Mouse (Mus musculus) adrenal gland, postnatal 36 days (tissue): ENCODE data around the gene Pde1b. TPM values are rescaled to one million over a fixed set of nuclear protein-coding genes. Genes with fewer than 3 reads are reported as not detected.

Experiments used
- DNase-seq, 2 experiments: peaks; one replicate each; pipeline ENCODE4 v3.0.0; 2021; ENCODE audit warnings: mixed read lengths in 1 of 2
- total RNA-seq, 2 experiments: library from RNA; stranded (reverse); gene quantifications; 2 replicates each; pipeline ENCODE4 v1.2.3; 2021

Gene Pde1b
- total RNA-seq, 2 experiments from 2014 or later: 2.5 to 8.7 TPM

DNA sequence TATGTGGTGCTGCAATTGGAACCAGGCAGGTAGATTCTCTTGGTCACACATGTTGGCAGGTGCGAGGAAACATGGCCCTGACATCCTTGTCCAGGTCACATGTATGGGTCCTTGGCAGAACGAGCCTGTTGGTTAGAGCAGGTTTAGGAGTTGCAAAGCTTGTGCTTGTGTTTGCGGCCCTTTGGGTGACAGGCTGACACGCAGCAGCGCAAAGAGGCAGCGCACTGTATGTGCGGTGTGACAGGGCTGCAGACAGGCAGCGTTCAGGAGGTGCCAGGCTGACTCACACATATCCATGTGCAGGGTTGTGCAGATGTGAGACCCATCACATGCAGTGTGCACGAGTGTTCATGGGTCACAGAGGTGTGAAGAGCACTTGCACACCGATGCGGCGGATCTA lies 826 bp downstream of the Pde1b start:
- peak in 1 of 2 experiments; percentile 10 for DNase-seq

DNA sequence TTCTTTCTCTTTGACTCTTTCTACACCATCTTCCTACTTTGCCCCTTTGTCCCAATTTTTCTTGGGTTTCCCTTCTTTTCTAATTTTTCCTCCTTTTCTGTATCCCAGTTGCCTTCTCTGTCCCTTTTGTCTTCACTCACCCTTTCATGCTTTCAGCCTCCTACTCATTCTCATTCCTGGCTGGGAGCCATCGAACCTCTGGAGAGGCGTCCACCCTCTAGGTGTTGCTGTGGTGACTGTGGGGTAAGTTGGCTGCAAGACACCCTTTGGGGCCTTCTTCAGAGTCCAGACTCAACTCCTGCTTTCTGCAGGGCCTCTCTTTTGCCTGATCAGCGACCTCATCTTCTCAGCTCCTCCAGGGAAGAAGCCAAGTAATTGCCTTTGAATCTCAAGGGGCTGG lies 6.5 kb downstream of the Pde1b start:
- no peak for DNase-seq

DNA sequence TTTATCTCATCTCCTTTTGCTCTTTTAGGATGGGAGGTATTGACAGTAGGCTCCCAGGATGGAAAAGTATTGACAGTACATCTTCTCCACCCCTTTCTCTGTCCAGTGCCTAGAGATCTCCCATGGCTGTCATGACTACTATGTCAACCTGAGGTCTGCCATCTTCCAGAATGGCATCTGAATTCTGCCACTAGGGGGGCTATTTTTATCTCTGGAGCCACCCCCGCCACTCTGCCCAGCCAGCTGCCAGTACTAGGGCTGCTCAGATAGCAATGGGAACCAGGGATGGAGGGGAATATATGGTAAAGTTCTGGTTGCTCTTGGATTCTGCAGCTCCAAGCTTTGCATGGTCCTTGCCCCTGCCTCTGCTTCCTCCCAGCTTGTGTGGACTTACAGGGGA lies 8.8 kb downstream of the Pde1b start:
- DNase-seq: no peak

DNA sequence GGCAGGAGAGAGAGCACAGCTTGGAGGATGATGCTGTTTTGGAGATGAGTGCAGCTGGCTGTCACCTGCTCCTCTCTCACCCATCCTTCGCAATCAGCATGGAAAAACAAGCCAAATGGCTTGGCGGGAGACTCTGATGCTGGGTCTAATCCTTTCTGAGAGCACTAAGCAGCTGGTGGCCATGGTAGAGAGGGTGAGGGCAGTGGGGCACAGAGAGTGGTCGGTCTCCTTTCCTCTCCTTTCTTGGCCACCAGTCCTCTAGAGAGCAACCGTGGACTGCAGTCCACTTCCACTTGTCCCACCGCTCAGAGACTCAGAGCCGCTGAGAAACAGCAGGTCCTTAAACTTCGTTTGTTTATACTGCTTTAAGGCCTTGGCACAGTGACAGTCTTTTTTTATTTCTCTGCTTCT lies 10.8 kb downstream of the Pde1b start:
- DNase-seq: no peak

DNA sequence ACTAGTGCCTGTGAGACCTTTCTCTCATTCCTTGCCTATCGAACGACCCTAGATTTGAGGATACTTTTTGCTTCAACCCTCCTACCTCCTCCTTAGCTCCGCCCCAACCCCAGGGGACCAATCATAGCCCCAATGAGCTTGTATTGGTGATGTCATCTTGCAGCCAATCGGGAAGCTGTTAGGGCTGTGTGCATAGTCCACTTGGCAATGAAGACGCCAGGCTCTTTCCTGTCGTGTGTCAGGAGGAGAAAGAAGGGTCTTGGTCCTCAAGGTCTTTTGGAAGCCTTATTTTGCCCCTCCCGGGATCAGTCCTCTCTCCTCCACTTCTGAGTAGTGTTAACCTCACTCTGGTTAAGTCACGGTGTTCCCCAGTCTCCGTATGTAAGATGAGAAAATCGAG lies 11.3 kb downstream of the Pde1b start:
- DNase-seq: peak; percentile 81 to 86

DNA sequence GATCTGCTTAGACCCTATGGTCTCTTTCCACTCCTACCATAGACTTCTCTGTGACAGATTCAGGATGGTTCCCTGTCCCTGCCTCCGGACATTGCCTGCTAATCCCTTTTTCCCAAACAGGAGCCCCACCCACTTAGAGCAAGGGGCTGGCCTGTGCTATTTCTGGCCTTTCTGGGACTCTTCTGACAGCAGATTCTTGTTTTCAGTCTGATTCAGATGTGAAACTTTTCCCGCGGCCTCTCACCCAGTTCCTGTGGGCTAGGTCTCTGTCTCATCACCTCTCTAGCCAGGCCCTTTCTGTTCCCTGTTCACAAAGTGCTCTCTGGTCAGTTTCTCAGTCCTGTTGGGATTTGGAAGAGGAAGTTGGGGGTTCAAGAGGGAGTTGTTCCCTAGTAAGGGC lies 12.1 kb downstream of the Pde1b start:
- DNase-seq: no peak

DNA sequence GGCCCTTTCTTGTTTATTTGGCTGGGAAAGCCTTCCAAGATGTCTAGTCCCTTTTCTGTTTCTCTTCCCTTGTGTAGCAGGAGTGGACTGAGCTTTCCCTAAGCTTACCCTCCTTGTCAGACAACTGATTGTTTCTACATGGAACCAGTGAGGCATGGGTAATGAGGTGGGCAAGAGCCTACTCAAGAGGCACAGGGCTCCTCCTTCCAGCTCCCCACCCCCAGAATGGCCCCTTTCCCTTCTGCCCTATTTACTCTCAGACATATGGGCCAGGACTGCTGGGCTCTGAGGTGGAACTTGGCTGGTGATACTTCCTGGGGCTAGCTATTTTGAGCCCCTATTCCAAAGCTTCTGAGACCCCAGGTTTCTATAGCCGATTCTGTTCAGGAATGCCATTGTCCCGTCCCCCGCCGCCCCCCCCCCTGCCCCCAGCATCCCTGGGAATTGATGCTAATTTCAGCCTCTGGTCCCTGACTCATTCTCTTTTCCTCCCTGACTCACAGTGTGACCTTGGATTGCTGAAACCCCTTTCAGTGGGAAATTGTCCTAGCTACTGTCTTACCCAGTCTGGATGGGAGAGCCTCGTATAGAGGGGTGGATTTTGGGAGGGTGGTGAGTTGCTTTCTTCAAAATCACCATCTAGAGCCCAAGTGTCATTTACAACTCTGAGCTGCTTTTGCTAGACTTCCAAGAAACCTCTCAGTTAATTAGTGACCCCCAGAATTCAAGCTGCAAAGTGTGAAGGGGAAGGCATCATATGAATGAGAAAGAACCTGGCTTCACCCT lies 16.0 kb downstream of the Pde1b start:
- DNase-seq: peak in 1 of 2 experiments; percentile 56

DNA sequence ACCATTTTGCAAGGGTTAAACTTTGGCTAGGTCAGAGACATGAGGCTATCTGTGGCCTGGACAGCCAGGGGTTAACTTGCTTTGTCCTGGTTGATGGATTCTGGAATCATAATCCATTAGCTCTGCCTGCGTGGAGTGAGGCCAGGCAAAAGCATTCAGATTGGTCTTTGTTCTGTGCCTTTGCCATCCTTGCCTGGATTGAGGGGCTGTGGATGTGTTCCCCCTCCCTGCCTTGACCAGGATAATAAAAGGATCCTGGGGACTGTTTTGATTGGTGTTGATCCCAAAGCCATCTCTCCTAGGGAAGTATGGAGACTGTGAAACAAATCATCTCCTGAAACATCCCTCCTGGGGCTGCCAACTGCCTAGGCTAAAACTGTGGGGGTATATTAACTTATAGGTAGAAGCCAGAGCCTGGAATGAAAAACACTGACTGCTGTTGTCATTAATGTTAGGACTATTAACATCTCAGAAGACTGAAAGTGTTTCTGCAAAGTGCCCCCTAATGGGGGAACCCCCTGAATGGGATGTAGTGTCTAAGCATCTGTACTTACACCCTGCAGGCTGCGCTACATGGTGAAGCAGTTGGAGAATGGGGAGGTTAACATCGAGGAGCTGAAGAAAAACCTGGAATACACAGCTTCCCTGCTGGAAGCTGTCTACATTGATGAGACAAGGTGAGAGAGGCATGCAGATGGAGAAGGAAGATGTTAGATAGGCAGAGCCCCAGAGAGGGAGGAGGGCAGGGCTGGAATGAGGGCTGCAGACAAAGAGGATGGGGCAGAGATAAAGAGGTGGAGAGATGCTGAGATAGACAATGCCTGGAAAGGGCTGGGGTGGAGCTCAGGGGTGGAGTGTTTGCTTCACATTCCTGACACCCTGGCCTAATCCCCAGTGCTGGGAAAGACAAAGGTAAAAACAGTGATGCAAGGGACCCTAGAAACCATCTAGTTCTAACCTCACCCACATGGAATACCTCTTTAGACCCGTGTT lies 16.8 kb downstream of the Pde1b start:
- no peak for DNase-seq

DNA sequence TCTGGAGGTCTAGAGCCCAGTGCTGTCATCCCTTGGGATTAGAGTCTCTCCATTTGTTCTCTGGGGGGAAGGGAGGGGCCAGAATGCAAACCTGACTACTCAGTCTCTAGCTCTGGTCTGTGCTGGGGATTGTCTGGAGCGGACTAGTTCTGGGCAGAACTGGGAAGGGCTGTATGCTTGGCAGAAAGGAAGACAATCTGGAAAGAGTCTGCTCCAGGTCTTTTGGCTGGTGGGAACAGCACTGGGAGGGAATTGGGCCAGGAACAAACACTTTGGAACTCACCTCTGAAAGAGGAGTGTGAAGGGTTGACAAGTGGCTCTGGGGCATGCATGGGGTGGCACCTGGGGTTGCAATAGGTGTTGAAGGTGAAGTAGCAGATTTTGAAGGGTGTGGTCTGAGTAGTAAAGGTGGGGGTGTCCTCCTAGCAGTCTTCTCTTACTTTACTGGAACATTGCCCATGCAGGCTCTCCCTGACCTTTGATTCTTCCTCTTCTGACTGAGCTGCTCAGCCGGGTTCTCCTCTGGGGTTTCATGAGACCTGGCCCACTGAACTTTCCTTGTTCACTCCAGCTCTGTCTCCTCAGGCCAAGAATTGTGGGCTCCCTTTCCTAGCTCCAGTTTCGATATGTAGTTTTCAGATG lies 19.7 kb downstream of the Pde1b start:
- no peak for DNase-seq

DNA sequence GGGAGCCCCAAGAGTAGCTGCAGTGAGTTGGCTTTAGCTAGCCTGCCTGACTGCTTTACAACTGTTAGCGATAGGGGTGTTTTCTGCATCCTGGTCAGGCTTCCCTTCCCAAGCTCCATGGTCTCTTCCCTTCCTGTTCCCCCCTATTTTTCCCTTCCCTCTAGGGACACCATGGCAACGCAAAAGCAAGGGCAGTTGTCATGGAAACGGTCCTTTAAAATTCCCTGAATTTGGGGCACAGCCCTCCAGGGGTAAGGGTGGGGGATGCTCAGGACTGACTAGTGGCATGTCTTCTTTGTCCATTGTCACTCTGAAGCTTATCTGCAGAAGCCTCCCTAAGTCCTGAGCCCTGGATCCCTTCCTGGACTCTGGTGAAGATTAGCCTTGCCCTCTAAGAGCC lies 20.3 kb downstream of the Pde1b start:
- no peak for DNase-seq

DNA sequence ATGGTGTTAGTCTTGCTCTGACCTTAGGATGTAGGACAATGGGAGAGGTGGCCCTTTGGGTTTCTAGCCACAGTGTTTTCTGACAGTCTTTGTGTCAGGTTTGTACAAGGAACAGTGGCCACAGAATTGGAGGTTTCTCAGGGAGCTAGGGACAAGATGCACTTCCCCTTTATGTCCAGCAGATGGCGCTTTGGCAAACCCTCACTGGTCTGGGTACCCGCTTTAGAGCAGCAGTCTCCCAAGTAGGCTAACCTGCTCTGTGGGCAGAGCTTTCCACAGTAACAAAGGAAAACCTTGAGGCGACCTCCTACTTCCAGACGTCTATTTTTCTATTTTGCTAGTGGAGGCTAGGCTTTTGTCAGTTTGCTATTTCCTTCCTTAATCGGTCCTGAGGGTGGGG lies 27.5 kb downstream of the Pde1b start:
- peak; percentile 52 to 63 for DNase-seq

DNA sequence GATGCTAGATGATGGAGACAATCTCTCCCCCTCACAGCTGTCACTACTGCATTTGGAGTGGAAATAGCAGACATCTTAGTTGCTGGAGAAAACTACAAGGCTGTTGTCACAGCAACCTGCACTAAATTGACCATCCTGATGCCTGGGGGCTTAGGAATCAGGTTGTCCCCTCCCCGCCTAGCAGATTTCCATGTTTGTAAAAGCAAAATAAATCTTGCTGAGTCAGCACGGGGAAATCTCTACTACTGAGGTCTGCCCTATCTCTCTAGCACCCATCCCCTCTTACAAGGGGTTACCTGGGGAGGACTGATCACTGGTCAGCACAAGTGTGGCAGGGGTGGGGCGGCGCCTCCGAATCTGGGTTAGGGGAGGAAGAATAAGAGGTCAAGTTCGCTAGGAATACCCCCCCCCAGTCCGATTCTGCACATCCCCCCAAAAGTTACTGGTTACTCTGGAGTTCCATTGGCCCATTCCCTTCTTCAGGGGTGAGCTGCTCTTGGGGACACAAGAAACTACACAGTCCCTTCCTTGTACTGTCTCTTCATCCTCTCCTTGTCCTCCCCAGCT lies 31.3 kb downstream of the Pde1b start:
- DNase-seq: no peak

DNA sequence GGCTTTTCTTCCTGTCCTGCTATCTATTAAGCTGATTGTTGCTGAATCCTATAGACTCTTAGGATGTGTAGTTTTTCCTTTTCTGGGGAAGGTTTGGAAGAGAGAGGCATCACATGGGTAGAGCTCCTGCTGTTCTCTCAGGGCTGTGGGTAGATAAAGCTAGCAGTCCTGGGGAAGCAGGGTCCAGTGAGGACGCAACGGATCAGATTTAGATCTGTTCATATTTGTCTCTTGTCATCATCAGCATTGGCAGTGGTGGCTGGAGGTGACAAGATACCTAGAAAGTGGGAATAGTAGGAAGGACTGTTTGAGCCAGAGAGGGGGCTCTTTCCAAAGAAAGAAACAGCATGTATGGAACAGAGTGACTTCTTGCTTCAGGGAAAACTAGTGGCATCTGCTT lies 32.2 kb downstream of the Pde1b start:
- no peak for DNase-seq

DNA sequence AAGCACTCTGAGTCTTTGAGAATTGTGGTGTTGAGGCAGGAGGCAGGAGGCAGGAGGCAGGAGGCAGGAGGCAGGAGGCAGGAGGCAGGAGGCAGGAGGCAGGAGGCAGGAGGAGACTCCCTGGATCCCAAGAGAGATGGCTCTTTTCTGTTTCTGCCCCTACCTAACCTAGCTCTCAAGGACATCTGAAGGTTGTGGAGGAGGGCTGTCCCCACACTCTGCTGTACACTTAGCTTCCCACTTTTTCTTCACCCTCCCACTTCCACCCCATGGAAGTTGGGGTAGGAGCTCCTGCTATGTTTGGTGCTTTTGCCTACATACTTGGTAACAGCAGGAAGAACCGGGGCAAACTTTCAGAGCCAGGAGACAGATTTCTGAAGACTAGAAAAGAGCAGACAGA lies 33.0 kb downstream of the Pde1b start:
- no peak for DNase-seq

DNA sequence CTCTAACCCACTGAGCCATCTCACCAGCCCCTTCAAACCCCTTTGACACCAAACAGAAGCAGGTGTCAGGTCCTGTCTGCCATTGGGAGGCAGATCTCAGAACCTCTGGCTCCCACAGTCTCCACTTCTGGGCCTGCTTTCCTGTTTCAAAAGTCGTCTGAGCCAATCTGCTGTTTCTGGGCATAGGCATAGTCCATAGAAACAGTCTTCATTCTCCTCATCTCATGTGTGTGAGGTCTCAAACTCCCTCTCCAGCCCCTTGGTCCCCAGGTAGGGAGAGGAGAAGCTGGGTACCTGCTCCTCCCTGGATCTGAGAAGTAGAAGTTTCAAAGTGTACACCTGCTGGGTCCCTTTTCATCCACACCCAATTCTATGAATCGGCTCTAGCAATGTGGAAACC lies 33.6 kb downstream of the Pde1b start:
- no peak for DNase-seq

DNA sequence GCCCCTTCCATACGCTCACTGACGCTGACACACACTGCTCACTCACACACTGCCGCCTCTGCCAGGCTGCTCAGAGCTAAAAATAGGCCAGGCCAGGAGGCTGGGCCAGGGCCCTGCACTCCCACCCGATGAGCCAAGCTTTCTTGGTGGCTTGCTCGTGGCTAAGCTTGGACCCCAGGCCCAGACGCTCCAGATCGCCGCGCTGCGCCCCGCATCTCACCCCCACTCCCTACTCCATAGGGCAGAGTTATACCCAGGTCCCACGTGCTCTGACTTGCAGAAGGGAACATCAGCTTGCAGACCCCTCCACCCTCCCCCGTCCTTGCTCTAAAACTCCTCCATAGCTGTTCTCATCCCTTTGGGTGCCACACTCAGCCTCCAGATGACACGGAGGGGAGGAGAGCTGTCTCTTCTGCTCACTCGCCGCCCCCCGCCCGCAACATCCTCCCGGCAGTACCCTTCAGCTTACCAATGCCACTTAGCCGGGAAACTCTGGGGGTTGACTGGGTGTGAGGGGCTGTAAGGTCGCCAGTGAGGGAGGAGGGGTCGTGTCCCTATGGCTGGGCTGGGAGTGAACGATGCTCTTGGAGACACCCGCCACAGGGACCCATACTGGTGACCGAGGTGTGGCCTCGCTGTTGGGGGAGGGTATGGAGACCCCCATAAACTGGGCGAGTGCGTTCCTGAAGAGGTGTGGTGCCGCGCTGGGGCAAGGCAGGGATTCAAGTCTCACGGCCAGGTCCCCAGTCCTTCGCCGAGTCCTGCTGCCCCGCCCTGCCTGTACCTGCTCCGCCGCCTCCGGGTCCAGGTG lies 34.4 kb downstream of the Pde1b start:
- no peak for DNase-seq

DNA sequence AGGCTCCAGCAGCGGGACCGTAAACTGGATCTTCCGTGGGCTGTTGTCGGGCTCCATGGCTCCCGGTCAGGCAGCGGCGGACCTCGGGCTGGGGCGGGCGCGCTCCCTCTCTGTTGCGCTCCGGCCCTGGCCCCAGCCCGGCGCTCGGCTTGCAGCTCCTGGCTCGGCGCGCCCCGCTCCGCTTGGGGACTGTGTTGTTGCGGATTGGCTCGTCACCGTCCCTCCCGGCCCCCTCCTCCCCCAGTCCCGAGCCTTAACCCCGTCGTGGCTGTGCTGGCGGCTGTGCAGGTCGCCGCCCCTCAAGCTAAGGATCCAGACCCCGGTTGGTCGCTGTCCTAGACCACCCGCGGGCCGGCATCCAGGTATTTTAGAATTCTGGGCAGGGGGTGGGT lies 35.0 kb downstream of the Pde1b start, which contains the start of gene Ppp1r1a:
TSS of gene Ppp1r1a (minus strand) at position 182 of the 392 bp plus-strand sequence.
- peak; percentile 64 to 74 for DNase-seq

DNA sequence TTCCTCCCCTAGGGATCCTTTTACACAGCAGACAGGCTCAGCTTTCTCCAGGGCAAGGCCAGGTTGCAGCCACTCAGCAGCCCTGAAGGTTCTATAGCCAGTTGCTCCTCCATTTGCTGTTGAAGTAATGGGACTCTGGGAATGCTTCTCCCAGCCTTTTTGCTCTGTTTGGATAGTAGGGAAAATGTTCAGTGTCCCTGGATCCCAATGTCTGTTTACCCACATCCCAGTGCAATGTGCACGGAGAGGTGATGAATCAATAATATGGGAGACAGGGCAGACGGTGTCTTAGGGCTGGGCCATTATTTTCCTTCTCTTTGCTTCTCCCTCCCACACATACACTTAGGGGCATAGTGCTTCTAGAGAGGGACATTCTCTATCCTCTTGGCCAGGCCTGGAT lies 36.4 kb downstream of the Pde1b start:
- DNase-seq: no peak

DNA sequence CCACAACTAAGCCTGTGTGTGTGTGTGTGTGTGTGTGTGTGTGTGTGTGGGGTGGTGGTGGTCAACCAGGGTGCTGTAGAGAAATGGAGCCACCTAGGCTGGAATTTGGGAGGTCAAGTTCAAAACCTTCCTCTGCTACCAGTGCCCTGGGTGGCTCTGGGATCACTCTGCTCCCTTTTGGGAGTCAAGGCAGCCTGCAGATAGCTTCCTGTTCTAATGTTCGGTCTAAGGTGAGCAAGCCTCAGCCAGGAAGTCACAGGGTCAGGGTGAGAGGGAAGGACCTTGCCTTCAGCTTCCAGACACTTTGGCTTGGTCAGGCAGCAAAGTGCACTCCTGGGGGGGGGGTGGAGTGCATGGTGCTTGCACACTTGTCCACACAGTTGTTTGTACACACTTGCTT lies 37.8 kb downstream of the Pde1b start:
- no peak for DNase-seq

DNA sequence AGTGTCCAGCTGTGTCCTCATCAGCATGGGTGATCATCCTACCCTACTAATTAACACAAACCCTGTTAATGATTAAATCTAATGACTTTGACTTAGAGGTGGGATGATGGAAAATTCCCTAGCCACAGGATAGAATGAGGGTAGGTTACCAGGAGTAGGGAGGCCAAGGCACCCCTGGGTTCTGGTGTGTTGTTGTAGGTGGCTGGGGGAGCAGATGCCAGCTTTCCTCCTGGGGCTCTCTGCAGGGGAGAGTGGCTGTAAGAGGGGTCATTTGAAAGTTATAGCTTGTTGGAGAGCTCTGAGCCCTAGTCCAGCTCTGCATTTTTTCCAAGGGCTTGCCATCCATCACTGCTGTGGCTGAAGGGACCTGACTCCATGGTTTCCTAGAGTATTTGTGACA lies 39.7 kb downstream of the Pde1b start:
- DNase-seq: no peak

DNA sequence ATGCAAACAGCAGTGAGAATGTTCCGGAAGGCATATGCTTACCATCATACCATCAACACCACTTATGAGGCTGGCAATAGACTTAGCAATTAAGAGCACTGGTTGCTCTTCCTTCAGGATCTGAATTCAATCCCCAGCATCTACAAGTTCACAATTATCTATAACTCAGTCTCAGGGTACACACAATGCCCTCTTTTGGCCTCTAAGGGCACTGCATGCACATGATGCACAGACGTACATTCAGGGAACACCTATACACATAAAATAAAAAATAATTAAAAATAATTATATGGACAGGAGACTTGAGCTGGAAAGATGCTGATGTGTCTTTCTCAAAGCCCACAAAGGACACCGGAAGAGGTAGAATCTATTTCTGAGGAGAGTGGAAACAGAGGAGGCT lies 45.1 kb downstream of the Pde1b start:
- no peak for DNase-seq
